Mouse (Mus musculus): ENCODE data around the gene Cryba2. TPM values are rescaled to one million over a fixed set of nuclear protein-coding genes. Genes with fewer than 3 reads are reported as not detected.

Cryba2 gene
- polyA plus RNA-seq, 1 experiment from 2014 or later = not detected

MicroRNAs encoded within 50 kb of the gene (microRNA counts, 519-probe panel; counts per million panel counts)
- microRNA mmu-miR-375 = 795 counts per million, percentile 5 among the panel's probes with 10 or more counts

Small RNAs within 50 kb of the gene (microRNA-seq; reads per million reads assigned to microRNA genes)
- 213 reads per million, percentile 64 among the genes with 10 or more reads in this experiment for gene Mir375

Other genes with a start within 250 kb of the Cryba2 start
- gene Ttll4, start 231.4 kb downstream of the Cryba2 start, polyA plus RNA-seq (2015; fragmentation: Nextera tagmentation; extraction: Ambion mirVana) = 16.6 and 16.7 TPM in 2 replicates
- 0.94 and 1.7 TPM in 2 replicates for gene Cyp27a1, start 179.6 kb downstream of the Cryba2 start, polyA plus RNA-seq (2015; fragmentation: Nextera tagmentation; extraction: Ambion mirVana)
- gene Prkag3, start 143.9 kb downstream of the Cryba2 start, polyA plus RNA-seq (2015; fragmentation: Nextera tagmentation; extraction: Ambion mirVana) = not detected in 2 replicates
- gene Wnt6, start 121.3 kb downstream of the Cryba2 start, polyA plus RNA-seq (2015; fragmentation: Nextera tagmentation; extraction: Ambion mirVana) = 3.6 and 4.5 TPM in 2 replicates
- 0.46 and 0.68 TPM in 2 replicates for gene Wnt10a, start 101.6 kb downstream of the Cryba2 start, polyA plus RNA-seq (2015; fragmentation: Nextera tagmentation; extraction: Ambion mirVana)
- 2.2 and 2.8 TPM in 2 replicates for gene Cdk5r2, start 38.2 kb downstream of the Cryba2 start, polyA plus RNA-seq (2015; fragmentation: Nextera tagmentation; extraction: Ambion mirVana)
- gene Fev, start 7.7 kb downstream of the Cryba2 start, polyA plus RNA-seq (2015; fragmentation: Nextera tagmentation; extraction: Ambion mirVana) = not detected in 2 replicates
- gene Cfap65, start 42.5 kb upstream of the Cryba2 start, polyA plus RNA-seq (2015; fragmentation: Nextera tagmentation; extraction: Ambion mirVana) = 0.39 and 0.45 TPM in 2 replicates
- gene Ihh, start 58.5 kb upstream of the Cryba2 start, polyA plus RNA-seq (2015; fragmentation: Nextera tagmentation; extraction: Ambion mirVana) = 0.16 TPM in 2 replicates
- gene Nhej1, start 232.1 kb upstream of the Cryba2 start, polyA plus RNA-seq (2015; fragmentation: Nextera tagmentation; extraction: Ambion mirVana) = 6.6 and 8.2 TPM in 2 replicates
- gene Slc23a3, start 240.7 kb upstream of the Cryba2 start, polyA plus RNA-seq (2015; fragmentation: Nextera tagmentation; extraction: Ambion mirVana) = not detected in 2 replicates
- 57.1 and 58.5 TPM in 2 replicates for gene Cnppd1, start 249.6 kb upstream of the Cryba2 start, polyA plus RNA-seq (2015; fragmentation: Nextera tagmentation; extraction: Ambion mirVana)
- gene Retreg2, start 249.6 kb upstream of the Cryba2 start, polyA plus RNA-seq (2015; fragmentation: Nextera tagmentation; extraction: Ambion mirVana) = 91.9 and 102 TPM in 2 replicates

Measured in forebrain, embryonic 16.5 days (tissue).